Mouse (Mus musculus) kidney, postnatal 0 days (tissue): ENCODE results near the gene Olfm2. TPM values are rescaled to one million over a fixed set of nuclear protein-coding genes. Genes with fewer than 3 reads are reported as not detected.
A peak's percentile ranks its signal among the peaks of the same experiment; 100 is the strongest.

Experiments used
- ATAC-seq: fragments of 200-750 bp; cut with Nextera tagmentation; replicated peaks from 2 replicates; pipeline ENCODE4 v1.8.0; 2017; ENCODE audit warnings: low read depth, moderate number of reproducible peaks, moderate TSS enrichment, moderate library complexity; ENCODE audit not compliant: low FRiP score
- DNase-seq: peaks from one replicate; pipeline ENCODE4 v3.0.0-alpha.2; 2016; ENCODE audit warnings: low spot score
- H3K27ac ChIP-seq: fragments of 300-500 bp; sonication (generic); 2 replicates; pipeline ENCODE4 v1.5.1; 2014; ENCODE audit warnings: mild to moderate bottlenecking
- H3K27me3 ChIP-seq: fragments of 300-500 bp; sonication (generic); 2 replicates; pipeline ENCODE4 v1.6.1; 2014; ENCODE audit warnings: low read length, mixed read lengths; ENCODE audit not compliant: insufficient read depth
- H3K36me3 ChIP-seq: fragments of 300-500 bp; sonication (generic); 2 replicates; pipeline ENCODE4 v1.6.1; 2014; ENCODE audit warnings: low read length, mixed read lengths; ENCODE audit not compliant: insufficient read depth
- H3K4me1 ChIP-seq: fragments of 300-500 bp; sonication (generic); replicated peaks from 2 replicates; pipeline ENCODE4 v1.6.1; 2014; ENCODE audit warnings: antibody characterized with exemption, low read length, mixed read lengths; ENCODE audit not compliant: insufficient read depth
- H3K4me2 ChIP-seq: fragments of 300-500 bp; sonication (generic); 2 replicates; pipeline ENCODE4 v1.6.1; 2014; ENCODE audit warnings: mild to moderate bottlenecking, low read length, moderate library complexity, mixed read lengths
- H3K4me3 ChIP-seq: fragments of 300-500 bp; sonication (generic); replicated peaks from 2 replicates; pipeline ENCODE4 v1.5.1; 2014; ENCODE audit warnings: low read depth, low read length
- H3K9ac ChIP-seq: fragments of 300-500 bp; sonication (generic); 2 replicates; pipeline ENCODE4 v1.6.1; 2014; ENCODE audit warnings: low read depth, low read length
- H3K9me3 ChIP-seq: fragments of 300-500 bp; sonication (generic); replicated peaks from 2 replicates; pipeline ENCODE4 v1.6.1; 2016; ENCODE audit warnings: low read length, inconsistent platforms, mixed read lengths
- CTCF ChIP-seq: IDR thresholded peaks from 2 replicates; pipeline ENCODE4 v1.5.1; 2016; ENCODE audit warnings: antibody characterized with exemption, low read depth, mild to moderate bottlenecking, moderate library complexity
- WGBS: fragments of 180-500 bp; shearing (Covaris S2); extraction: QIAGEN DNeasy Blood & Tissue Kit; methylation state at CpG from one replicate; pipeline ENCODE4 v1.1.7; 2014; 5-methylcytosine and 5-hydroxymethylcytosine counted together
- polyA plus RNA-seq: library from polyadenylated mRNA; unstranded; fragments of >200 nt; fragmentation: Nextera tagmentation; extraction: Ambion mirVana; gene quantifications from 2 replicates; pipeline ENCODE4 v1.2.1, GENCODE M21; 2015

Gene Olfm2
- polyA plus RNA-seq, 1 experiment from 2014 or later: 3.4 TPM

GRCm38 (mm10) chr9:20749213-20749612, 3.1 kb upstream of the Olfm2 start:
- H3K4me1 ChIP-seq: no peaks in the 10 kb centered on the region; the same call in 1 of the 2 replicates
- H3K4me2 ChIP-seq: no peak overlapping the region
- H3K27ac ChIP-seq: no peak overlapping the region
- H3K27me3 ChIP-seq: peaks cover 19% of the 10 kb centered on the region
- no peak overlapping the region for H3K4me3 ChIP-seq
- ATAC-seq (no peak), DNase-seq (no peak)
- TF ChIP-seq CTCF: no peak
- 59% methylated on average over 5 of the region's 5 CpGs for WGBS
- H3K9me3 ChIP-seq: no peaks in the 10 kb centered on the region
- H3K36me3 ChIP-seq: no peaks in the 10 kb centered on the region
- no peak overlapping the region for H3K9ac ChIP-seq

- Histone ChIP-seq H3K36me3 (no peaks in the 10 kb centered on the region), H3K27ac (no peak overlapping the region), H3K27me3 (peaks cover 23% of the 10 kb centered on the region), H3K4me2 (no peak overlapping the region), H3K4me3 (no peak overlapping the region), H3K9me3 (no peaks in the 10 kb centered on the region), H3K4me1 (no peaks in the 10 kb centered on the region; the same call in 1 of the 2 replicates), H3K9ac (no peak overlapping the region)
- WGBS: 81% methylated on average over 3 of the region's 3 CpGs
- no peak for DNase-seq
- TF ChIP-seq CTCF: no peak
- ATAC-seq: no peak
These were observed 2.4 kb upstream of the Olfm2 start for GRCm38 (mm10) chr9:20748540-20748939.

GRCm38 (mm10) chr9:20747682-20748081, 1.5 kb upstream of the Olfm2 start:
- H3K9me3 ChIP-seq: no peaks in the 10 kb centered on the region
- no peak for TF ChIP-seq CTCF
- peaks cover 23% of the 10 kb centered on the region for H3K27me3 ChIP-seq
- WGBS: 0% methylated on average over 3 of the region's 3 CpGs
- no peak for ATAC-seq
- DNase-seq: no peak
- H3K4me1 ChIP-seq: no peaks in the 10 kb centered on the region; the same call in 1 of the 2 replicates
- no peak overlapping the region for H3K4me3 ChIP-seq
- H3K9ac ChIP-seq: no peak overlapping the region
- no peaks in the 10 kb centered on the region for H3K36me3 ChIP-seq
- no peak overlapping the region for H3K27ac ChIP-seq
- no peak overlapping the region for H3K4me2 ChIP-seq

- H3K9ac ChIP-seq: no peak overlapping the region
- no peak overlapping the region for H3K27ac ChIP-seq
- peaks cover 23% of the 10 kb centered on the region for H3K27me3 ChIP-seq
- H3K4me3 ChIP-seq: peak overlapping the region; percentile 42; the same call in 1 of the 2 replicates
- DNase-seq (no peak), ATAC-seq (0 out of 2 replicates have a peak, but pooled peaks have one; percentile 2)
- TF ChIP-seq CTCF: no peak
- no peaks in the 10 kb centered on the region; the same call in 1 of the 2 replicates for H3K4me1 ChIP-seq
- no peaks in the 10 kb centered on the region for H3K36me3 ChIP-seq
- 10% methylated on average over 17 of the region's 17 CpGs for WGBS
- H3K4me2 ChIP-seq: peak overlapping the region; percentile 81
- no peaks in the 10 kb centered on the region for H3K9me3 ChIP-seq
These were observed 801 bp downstream of the Olfm2 start for GRCm38 (mm10) chr9:20745129-20745966.

GRCm38 (mm10) chr9:20743946-20744738, 2.0 kb downstream of the Olfm2 start:
- Histone ChIP-seq H3K4me1 (no peaks in the 10 kb centered on the region; the same call in 1 of the 2 replicates), H3K9me3 (no peaks in the 10 kb centered on the region), H3K4me2 (no peak overlapping the region), H3K36me3 (no peaks in the 10 kb centered on the region), H3K27ac (no peak overlapping the region), H3K27me3 (peaks cover 23% of the 10 kb centered on the region), H3K4me3 (no peak overlapping the region), H3K9ac (no peak overlapping the region)
- ATAC-seq: no peak
- 12% methylated on average over 22 of the region's 22 CpGs for WGBS
- peak; percentile 71 for TF ChIP-seq CTCF
- peak; percentile 25 for DNase-seq

- ATAC-seq: peak; percentile 84
- Histone ChIP-seq H3K4me2 (peak overlapping the region; percentile 41; the same call in 1 of the 2 replicates), H3K4me1 (no peaks in the 10 kb centered on the region), H3K9me3 (no peaks in the 10 kb centered on the region), H3K27me3 (peaks cover 13% of the 10 kb centered on the region; the same call in 1 of the 2 replicates), H3K9ac (no peak overlapping the region), H3K4me3 (no peak overlapping the region), H3K27ac (no peak overlapping the region), H3K36me3 (no peaks in the 10 kb centered on the region)
- DNase-seq: peak; percentile 89
- 1% methylated on average over 12 of the region's 12 CpGs for WGBS
- TF ChIP-seq CTCF: peak; percentile 96
These were observed 5.7 kb downstream of the Olfm2 start for GRCm38 (mm10) chr9:20740407-20740806.
